Mouse (Mus musculus) layer of hippocampus, adult 8-10 months (tissue): ENCODE data around the gene Serpinb5. TPM values are rescaled to one million over a fixed set of nuclear protein-coding genes. Genes with fewer than 3 reads are reported as not detected.

ENCODE experiments used
- total RNA-seq, 4 experiments: library from RNA; stranded (reverse); gene quantifications; 2 replicates each; pipeline ENCODE4 v1.2.4; 2022

Gene Serpinb5
- total RNA-seq, 4 experiments from 2014 or later, result not detected

Other genes with a start within 250 kb of the Serpinb5 start
- gene Bcl2, start 146.9 kb upstream of the Serpinb5 start, total RNA-seq, result 10 to 100 TPM in 3 of 4 experiments, 1 to 10 TPM in 1; 9.8 to 11.6 (median 11.2) TPM
- gene Kdsr, start 101.4 kb upstream of the Serpinb5 start, total RNA-seq, result 10 to 100 TPM; 25.5 to 28.9 (median 27.8) TPM
- 10 to 100 TPM; 50.9 to 64.9 (median 56.4) TPM for gene Vps4b, start 64.4 kb upstream of the Serpinb5 start, total RNA-seq
- not detected for gene Serpinb12, start 73.3 kb downstream of the Serpinb5 start, total RNA-seq
- not detected for gene Serpinb13, start 119.8 kb downstream of the Serpinb5 start, total RNA-seq
- gene Serpinb3a, start 191.1 kb downstream of the Serpinb5 start, total RNA-seq, result not detected
- gene Serpinb3d, start 222.3 kb downstream of the Serpinb5 start, total RNA-seq, result not detected